Mouse (Mus musculus) neutrophil, adult 83 days (primary cell): ENCODE results near the gene 4933415A04Rik. TPM values are rescaled to one million over a fixed set of nuclear protein-coding genes. Genes with fewer than 3 reads are reported as not detected.

Source experiments
- total RNA-seq, 2 experiments: library from RNA; stranded (reverse); gene quantifications; one replicate each; pipeline ENCODE4 v1.2.4; 2023

Gene 4933415A04Rik
- total RNA-seq = not detected

DNA sequence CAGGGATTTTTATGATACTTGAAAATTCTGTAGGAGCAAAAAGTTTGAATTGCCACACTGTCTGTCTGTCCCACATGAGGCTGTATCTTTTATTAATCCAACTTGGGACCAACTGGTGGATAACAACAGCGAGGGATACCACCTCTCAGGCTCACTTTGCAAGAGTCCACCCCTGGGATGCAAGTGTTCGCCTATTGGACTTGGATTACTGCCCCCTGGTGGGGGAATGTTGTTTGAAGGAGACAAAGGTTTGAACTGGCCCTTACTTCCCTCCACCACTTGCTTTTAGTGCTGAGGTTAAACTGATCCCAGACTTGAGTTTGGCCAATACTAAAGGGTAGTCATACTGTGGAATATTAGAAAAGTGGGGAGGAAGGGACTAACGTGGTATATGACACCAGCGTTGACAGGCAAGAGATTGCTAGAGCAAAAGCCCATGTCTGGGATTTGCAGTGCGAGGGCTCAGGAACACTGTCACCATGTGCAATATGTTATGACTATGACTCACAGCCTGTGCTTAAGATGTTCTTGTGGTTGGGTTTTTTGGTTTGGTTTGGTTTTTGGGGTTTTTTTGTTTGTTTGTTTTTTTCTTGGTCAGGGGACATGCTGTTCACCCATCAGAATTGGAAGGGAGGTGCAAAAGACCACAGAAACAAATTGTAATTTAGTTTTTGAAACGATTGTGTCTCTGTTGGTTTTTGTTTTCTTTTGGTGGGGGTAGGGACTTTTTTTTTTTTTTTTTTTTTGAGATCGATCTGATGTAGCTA lies at the start of gene 4933415A04Rik:
Gene 4933415A04Rik (plus strand): TSS at position 717 of the 767 bp plus-strand sequence.

DNA sequence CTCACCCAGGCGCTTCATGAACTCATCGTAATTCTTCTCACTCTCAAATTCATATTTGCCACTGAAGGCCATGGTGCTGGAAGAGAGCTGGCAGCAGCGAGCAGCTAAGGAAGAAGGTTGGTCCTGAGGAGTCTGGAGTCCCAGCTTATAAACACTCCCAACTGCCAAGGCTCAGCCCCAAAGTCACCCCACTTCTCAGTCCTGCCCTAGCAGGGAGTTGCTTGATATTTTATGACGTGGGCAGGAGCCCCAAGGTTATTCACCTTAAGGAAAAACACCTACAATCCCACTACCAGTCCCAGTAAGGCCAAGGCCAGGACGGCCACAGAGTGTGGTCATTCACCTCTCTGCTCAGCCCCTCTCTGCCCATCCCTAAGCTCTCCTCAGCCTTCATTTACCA lies 14.6 kb downstream of the 4933415A04Rik start, which contains the start of gene Fabp6:
Gene Fabp6 (minus strand): TSS at position 101 of the 400 bp plus-strand sequence.

Other genes with a start within 250 kb of the 4933415A04Rik start
- 10 to 100 TPM; 53.8 to 60.2 TPM for gene Pttg1, start 160.8 kb upstream of the 4933415A04Rik start, total RNA-seq
- 10 to 100 TPM; 48.0 to 51.6 TPM for gene Slu7, start 153.3 kb upstream of the 4933415A04Rik start, total RNA-seq
- not detected for gene C1qtnf2, start 112.8 kb upstream of the 4933415A04Rik start, total RNA-seq
- gene Ccnjl, start 58.3 kb upstream of the 4933415A04Rik start, total RNA-seq = not detected
- not detected for gene Fabp6, start 14.5 kb downstream of the 4933415A04Rik start, total RNA-seq
- gene Pwwp2a, start 95.0 kb downstream of the 4933415A04Rik start, total RNA-seq = 10 to 100 TPM; 26.2 to 29.2 TPM
- gene Ttc1, start 161.0 kb downstream of the 4933415A04Rik start, total RNA-seq = 10 to 100 TPM; 26.7 to 27.7 TPM